Mouse (Mus musculus) left cerebral cortex, postnatal 14 days (tissue): Measurements from ENCODE around the gene Cnksr1. TPM values are rescaled to one million over a fixed set of nuclear protein-coding genes. Genes with fewer than 3 reads are reported as not detected.
A peak's percentile ranks its signal among the peaks of the same experiment; 100 is the strongest.

Experiments used
- DNase-seq, 2 experiments: peaks; one replicate each; pipeline ENCODE4 v3.0.0; 2021 to 2022; ENCODE audit warnings: low spot score in 2 of 2, mixed read lengths in 1 of 2
- intact Hi-C: fragments of 180-260 bp; cut with DNase I; formaldehyde crosslinking; loops from one replicate; pipeline ENCODE4 v1.15.1; 2025
- total RNA-seq, 2 experiments: library from RNA; stranded (reverse); gene quantifications; 2 replicates each; pipeline ENCODE4 v1.2.3; 2021

The Cnksr1 gene
- total RNA-seq, 2 experiments from 2014 or later: 0.24 TPM; not detected in 1

- DNase-seq: no peak
- intact Hi-C loops: no loop called here
These were observed 7.8 kb downstream of the Cnksr1 start for GRCm38 (mm10) chr4:134230431-134230830.

- intact Hi-C loops: no loop called here
- DNase-seq: peak in 1 of 2 experiments; percentile 20
These were observed 11.0 kb downstream of the Cnksr1 start, which contains the start of gene Catsper4 for GRCm38 (mm10) chr4:134227194-134227593. Gene Catsper4, minus strand, starts transcription at chr4:134227383.

GRCm38 (mm10) chr4:134222793-134223600, 15.2 kb downstream of the Cnksr1 start:
- no peak for DNase-seq
- intact Hi-C loops: no loop called here

- no peak for DNase-seq
- intact Hi-C loops: no loop called here
These were observed 31.6 kb downstream of the Cnksr1 start for GRCm38 (mm10) chr4:134206488-134207053.

- DNase-seq: no peak
- intact Hi-C loops: no loop called here
These were observed 34.8 kb downstream of the Cnksr1 start for GRCm38 (mm10) chr4:134203340-134203896.

- intact Hi-C loops: no loop called here
- no peak for DNase-seq
These were observed 35.3 kb downstream of the Cnksr1 start, which contains the start of gene Gm7534 for GRCm38 (mm10) chr4:134202904-134203303. Gene Gm7534, minus strand, starts transcription at chr4:134203004.

GRCm38 (mm10) chr4:134199371-134199770, 38.8 kb downstream of the Cnksr1 start:
- no peak for DNase-seq
- intact Hi-C loops: no loop called here

- intact Hi-C loops: loop anchor here (2.0 to 5.0 kb wide), 3 partner anchors 61 to 166 kb away; partner anchors contain the start of genes Gm30191, Pdik1l and Zfp593
These were observed 51.9 kb downstream of the Cnksr1 start for GRCm38 (mm10) chr4:134186268-134186667.

GRCm38 (mm10) chr4:134185569-134185968, 52.6 kb downstream of the Cnksr1 start:
- intact Hi-C loops: loop anchor here (5.0 kb wide), 2 partner anchors 62 to 167 kb away; partner anchors contain the start of genes Gm30191 and Zfp593

More at GRCm38 (mm10) chr4:134186268-134186667, 51.9 kb downstream of the Cnksr1 start:
- no peak for DNase-seq

GRCm38 (mm10) chr4:134183711-134184110, 54.5 kb downstream of the Cnksr1 start:
- no peak for DNase-seq
- intact Hi-C loops: no loop called here

More at GRCm38 (mm10) chr4:134185569-134185968, 52.6 kb downstream of the Cnksr1 start:
- no peak for DNase-seq

- intact Hi-C loops: no loop called here
- no peak for DNase-seq
These were observed 56.4 kb downstream of the Cnksr1 start for GRCm38 (mm10) chr4:134181825-134182224.

- intact Hi-C loops: no loop called here
- no peak for DNase-seq
These were observed 57.1 kb downstream of the Cnksr1 start for GRCm38 (mm10) chr4:134181112-134181511.

Other genes with a start within 250 kb of the Cnksr1 start
- 10 to 100 TPM; 61.0 to 63.6 TPM for gene Dhdds, start 237.5 kb downstream of the Cnksr1 start, total RNA-seq
- gene Lin28a, start 219.6 kb downstream of the Cnksr1 start, total RNA-seq: not detected
- gene Zfp683, start 184.6 kb downstream of the Cnksr1 start, total RNA-seq: not detected
- gene Crybg2, start 177.6 kb downstream of the Cnksr1 start, total RNA-seq: 1 to 10 TPM; 1.3 to 1.4 TPM
- gene Cd52, start 143.3 kb downstream of the Cnksr1 start, total RNA-seq: 1 to 10 TPM in 1 of 2 experiments, under 1 TPM in 1; 0.99 to 2.4 TPM
- 10 to 100 TPM; 22.6 to 25.0 TPM for gene Ubxn11, start 135.8 kb downstream of the Cnksr1 start, total RNA-seq
- 100 to 1,000 TPM; 204 to 214 TPM for gene Sh3bgrl3, start 109.6 kb downstream of the Cnksr1 start, total RNA-seq
- 10 to 100 TPM in 1 of 2 experiments, 1 to 10 TPM in 1; 9.5 to 10.5 TPM for gene Cep85, start 51.3 kb downstream of the Cnksr1 start, total RNA-seq
- gene Gm7534, start 35.4 kb downstream of the Cnksr1 start, total RNA-seq: not detected
- not detected for gene Catsper4, start 11.0 kb downstream of the Cnksr1 start, total RNA-seq
- not detected for gene E130218I03Rik, start 5.3 kb upstream of the Cnksr1 start, total RNA-seq
- 10 to 100 TPM in 1 of 2 experiments, 1 to 10 TPM in 1; 10.0 to 12.5 TPM for gene Zfp593, start 7.2 kb upstream of the Cnksr1 start, total RNA-seq
- gene Gm30191, start 8.5 kb upstream of the Cnksr1 start, total RNA-seq: not detected
- gene Grrp1, start 15.7 kb upstream of the Cnksr1 start, total RNA-seq: 1 to 10 TPM; 3.8 to 4.3 TPM
- gene Pdik1l, start 49.5 kb upstream of the Cnksr1 start, total RNA-seq: 10 to 100 TPM; 16.1 to 16.4 TPM
- under 1 TPM; 0.40 to 0.86 TPM for gene Trim63, start 76.7 kb upstream of the Cnksr1 start, total RNA-seq
- gene Slc30a2, start 104.8 kb upstream of the Cnksr1 start, total RNA-seq: under 1 TPM in 1 of 2 experiments, not detected in 1; 0.17 TPM
- 10 to 100 TPM; 52.3 to 53.7 TPM for gene Extl1, start 145.5 kb upstream of the Cnksr1 start, total RNA-seq
- gene Pafah2, start 157.9 kb upstream of the Cnksr1 start, total RNA-seq: 10 to 100 TPM; 10.9 to 12.3 TPM
- gene Stmn1, start 229.9 kb upstream of the Cnksr1 start, total RNA-seq: 1,000 to 10,000 TPM; 1,227 to 1,286 TPM